Mouse (Mus musculus): Measurements from ENCODE around the gene Ppp1r26.
"Not testable (repeated sequence)": the region's sequence is repeated elsewhere in the genome, so short reads cannot be mapped to it uniquely, and the experiment has no call there.

GRCm38 (mm10) chr2:28477993-28478392 lies 31.4 kb downstream of the Ppp1r26 start:
- not testable (repeated sequence) for TF ChIP-seq CTCF (conservative IDR thresholded peaks at IDR 0.05; ENCODE audit: low read length); POU5F1 (IDR thresholded peaks at IDR 0.05; ENCODE audit: borderline replicate concordance, low read length); NANOG (IDR thresholded peaks at IDR 0.05; ENCODE audit: borderline replicate concordance, low read length)
